Mouse (Mus musculus) WW6 (cell line): ENCODE data around the gene Rsg1.

Source experiments
- DNase-seq: peaks from one replicate; pipeline ENCODE4 v3.0.0-alpha.2; 2013; ENCODE audit warnings: low read depth, low spot score

The Rsg1 gene

DNA sequence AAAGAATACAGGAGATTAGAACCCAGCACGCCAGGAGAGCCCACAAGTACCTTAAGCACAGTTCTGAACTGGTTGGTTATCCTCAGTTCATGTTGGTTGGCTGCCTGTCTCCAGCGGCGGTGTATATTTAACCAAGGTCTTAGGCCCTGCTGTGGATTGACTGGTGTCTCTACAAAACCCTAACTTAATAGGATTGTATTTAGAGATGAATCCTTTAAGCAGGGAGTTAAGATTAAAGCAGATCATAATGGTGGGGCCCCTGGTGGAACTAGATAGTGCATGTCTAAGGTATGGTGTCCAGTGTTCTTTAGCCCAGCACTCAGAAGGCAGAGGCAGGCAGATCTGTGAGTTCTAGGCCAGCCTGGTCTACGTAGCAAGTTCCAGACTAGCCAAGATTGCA is 2.1 kb upstream of the Rsg1 start:
- no peak for DNase-seq

DNA sequence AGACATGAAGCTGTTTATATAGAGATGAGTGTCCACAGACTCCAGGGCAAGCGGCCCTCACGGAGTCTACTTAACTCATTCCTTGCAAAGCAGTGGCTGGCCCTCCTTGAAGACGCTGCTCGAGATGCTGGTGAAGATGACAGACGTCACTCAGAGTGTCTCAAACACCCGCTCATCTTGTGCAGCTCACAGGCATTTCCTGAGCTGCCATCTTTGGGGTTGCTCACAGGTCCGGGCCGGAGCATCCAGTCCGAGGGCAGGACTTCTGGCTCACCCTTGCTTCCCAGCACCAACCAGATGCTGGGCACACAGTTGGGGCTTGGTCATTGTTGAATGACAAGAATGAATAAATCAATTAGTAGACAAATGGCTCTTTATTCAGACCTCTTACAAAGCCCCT is 864 bp upstream of the Rsg1 start:
- no peak for DNase-seq

- DNase-seq: no peak
These were observed 414 bp upstream of the Rsg1 start for GRCm38 (mm10) chr4:141213342-141213741.

DNA sequence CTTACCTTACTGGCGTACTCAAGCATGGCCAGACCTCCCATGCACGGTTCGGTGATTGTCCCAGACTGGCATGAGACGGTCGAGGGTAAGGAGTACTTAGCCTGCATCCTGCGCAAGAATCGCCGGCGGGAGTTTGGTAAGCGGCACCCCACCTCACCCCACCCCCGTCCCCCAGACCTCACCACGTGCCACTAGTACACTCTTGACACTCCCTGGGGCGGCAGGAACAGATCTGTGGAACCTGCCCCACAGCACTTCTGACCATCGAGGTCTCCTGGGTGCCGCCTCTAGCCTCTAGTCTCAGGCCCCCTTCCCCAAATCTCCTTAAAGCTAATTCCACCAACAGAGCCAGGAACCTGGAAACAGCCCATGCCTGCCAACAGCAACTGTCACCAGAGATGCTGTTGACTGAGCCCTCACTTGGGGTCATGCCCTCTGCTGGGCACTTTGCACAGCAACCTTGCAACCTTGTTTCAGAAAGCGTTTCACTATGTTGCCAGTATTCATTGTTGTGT is 638 bp downstream of the Rsg1 start:
- DNase-seq: no peak

- no peak for DNase-seq
These were observed 5.9 kb downstream of the Rsg1 start for GRCm38 (mm10) chr4:141219583-141220213.

DNA sequence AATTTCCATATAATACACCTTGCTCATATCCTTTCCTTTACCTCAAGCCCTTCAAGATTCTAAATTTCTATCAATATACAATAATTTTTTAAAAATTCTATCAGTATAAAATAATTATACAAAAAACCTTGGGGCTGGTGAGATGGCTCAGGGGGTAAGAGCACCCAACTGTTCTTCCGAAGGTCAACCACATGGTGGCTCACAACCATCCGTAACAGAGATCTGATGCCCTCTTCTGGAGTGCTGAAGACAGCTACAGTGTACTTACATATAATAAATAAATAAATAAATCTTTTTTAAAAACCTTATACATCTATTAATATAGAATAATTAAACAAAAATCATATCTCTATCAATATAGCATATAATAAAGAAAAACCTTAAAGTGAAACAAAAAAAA is 8.1 kb downstream of the Rsg1 start:
- no peak for DNase-seq

DNA sequence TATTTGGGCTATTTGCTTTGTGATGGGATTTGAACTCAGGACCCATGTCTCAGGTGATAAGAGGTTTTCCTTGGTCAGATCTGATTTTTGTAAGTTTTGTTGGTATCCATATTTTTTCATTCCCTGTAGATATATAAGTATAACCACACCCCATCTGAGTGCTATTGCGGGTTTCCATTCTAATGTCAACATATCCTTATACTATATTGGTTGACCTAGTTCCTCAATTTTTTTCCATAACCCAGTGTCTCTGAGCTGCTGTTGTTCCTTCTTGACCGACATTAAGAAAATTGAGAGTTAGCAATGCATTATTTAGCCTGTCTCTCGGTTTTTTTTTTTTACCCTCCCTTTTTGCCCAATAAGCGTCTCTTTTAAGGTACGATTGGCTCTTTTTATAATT is 9.0 kb downstream of the Rsg1 start:
- no peak for DNase-seq

- DNase-seq: no peak
These were observed 14.9 kb downstream of the Rsg1 start for GRCm38 (mm10) chr4:141228687-141229086.

GRCm38 (mm10) chr4:141233196-141233595 is 19.4 kb downstream of the Rsg1 start:
- DNase-seq: no peak

DNA sequence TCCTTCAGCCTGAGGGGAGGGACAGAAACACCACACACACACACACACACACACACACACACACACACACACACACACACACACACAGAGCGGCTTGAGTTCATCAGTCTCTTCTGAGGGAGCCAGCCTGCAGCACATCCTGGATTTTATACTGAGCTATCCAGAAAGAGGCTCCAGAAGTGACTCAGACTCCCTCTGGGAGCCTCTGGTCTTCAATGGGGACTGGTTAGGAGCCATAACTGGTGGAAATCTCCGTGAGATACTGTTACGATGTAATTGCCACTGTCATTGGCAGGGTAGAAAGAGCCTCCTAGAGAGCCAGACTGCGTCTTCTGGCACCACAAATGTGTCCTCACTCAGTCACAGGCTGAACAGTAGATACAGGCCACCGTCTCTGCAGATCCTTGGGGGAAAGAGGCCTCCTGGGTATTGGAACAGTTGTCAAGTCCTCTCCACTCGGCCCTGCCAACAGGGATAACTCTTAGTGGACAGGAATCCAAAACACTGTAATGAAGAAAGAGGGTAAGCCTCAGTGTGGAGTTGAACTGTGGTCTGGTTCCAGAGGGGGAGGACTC is 21.9 kb downstream of the Rsg1 start:
- DNase-seq: no peak

- no peak for DNase-seq
These were observed 23.1 kb downstream of the Rsg1 start for GRCm38 (mm10) chr4:141236856-141237255.

GRCm38 (mm10) chr4:141238492-141239387 is 25.0 kb downstream of the Rsg1 start:
- no peak for DNase-seq

DNA sequence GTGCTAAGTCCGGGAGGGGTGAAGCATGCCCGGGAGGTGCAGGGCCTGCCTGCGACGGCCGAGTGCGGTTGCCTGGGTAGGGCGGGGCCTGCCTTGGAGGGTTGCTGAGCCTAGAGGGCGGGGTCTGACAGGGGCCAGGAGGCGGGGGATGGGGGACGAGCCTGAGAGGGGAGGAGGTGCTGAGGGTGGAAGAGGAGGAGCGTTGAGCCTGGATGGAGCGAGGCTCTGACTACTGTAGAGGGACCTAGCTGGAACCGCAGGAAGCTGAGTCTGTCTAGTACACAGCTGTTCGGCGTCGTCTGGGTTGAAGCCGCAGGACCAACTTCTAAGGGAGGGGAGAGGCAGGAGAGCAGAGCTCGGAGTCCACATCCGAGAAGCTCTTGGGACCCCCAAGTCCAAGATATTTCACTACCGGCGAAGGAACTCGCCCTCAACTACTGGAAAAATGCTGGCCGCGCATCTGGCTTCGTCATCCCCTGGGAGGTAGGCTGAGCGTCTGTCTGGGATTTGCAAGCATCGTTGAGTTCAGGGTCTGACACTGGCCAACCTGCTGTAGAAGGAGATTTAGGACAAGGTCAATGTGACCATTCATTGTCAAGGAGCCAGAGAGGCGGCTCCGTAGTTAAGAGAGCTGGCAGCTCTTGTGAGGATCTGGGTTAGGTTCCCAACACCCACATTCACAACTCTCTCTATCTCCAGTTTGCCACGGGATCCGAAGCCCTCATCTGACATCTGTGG is 25.8 kb downstream of the Rsg1 start, which contains the start of gene Arhgef19:
Gene Arhgef19, plus strand, starts transcription at position 112 of the 738 bp plus-strand sequence.
- DNase-seq: peak; percentile 90

DNA sequence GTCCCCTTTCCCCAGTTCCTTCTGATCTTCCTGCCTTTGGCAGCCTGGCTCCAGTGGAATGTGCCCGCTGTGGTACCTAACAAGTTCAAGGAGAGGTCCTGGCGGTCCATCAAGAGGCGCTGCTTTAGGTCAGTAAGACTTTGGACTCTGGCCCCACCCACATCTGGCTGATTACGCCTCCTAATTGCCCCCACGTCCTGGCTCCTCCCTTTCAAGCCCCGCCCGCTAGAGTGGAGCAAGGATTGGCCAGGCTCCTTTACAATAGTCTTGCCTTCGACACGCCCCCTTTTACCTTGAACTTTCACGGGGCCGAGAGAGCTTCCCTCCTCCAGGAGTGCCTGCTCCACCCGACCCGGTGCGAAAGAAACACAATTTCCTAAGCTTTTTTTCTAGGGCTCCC is 26.9 kb downstream of the Rsg1 start:
- DNase-seq: peak; percentile 71

- no peak for DNase-seq
These were observed 28.1 kb downstream of the Rsg1 start for GRCm38 (mm10) chr4:141241861-141242260.

GRCm38 (mm10) chr4:141242651-141243241 is 29.0 kb downstream of the Rsg1 start:
- no peak for DNase-seq

DNA sequence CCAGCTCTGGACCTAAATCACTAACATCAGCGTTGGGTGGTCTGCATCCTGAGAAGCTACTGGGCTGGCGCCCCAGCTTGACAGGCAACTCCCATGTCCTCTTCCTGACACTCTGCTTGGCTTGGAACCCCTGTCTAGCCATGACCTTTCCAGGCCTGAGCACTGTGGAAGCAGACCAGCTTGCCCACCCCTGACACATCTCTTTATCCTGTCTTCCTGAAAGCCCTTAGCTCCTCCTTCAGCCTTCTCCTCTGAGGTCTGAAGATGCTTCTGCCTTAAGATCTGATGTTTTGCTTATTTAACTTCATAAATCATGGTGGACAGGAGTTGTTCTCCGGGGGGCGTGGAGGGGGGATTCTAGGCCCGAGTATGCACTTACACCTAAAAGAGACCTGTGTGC is 29.9 kb downstream of the Rsg1 start:
- DNase-seq: no peak

DNA sequence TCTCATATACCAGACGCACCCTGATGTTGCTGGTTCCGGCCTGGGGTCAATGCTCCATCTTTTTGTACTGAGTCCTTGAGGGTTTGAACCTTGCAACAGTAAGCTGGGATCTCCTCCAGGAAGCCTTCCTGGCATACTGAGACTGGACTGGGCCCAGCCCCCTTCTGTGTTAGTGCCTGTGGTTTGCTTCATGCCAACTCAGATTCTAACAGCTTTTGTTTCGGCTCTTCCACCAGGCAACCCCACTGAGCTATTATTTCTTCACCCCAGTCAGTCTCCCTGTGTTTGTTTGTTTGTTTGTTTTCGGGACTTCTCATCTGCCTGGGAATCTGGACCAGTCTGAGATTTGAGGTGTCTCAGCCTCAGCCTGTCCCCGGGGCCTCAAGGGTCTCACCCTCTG is 30.6 kb downstream of the Rsg1 start:
- no peak for DNase-seq

- DNase-seq: no peak
These were observed 31.2 kb downstream of the Rsg1 start for GRCm38 (mm10) chr4:141244931-141245425.

DNA sequence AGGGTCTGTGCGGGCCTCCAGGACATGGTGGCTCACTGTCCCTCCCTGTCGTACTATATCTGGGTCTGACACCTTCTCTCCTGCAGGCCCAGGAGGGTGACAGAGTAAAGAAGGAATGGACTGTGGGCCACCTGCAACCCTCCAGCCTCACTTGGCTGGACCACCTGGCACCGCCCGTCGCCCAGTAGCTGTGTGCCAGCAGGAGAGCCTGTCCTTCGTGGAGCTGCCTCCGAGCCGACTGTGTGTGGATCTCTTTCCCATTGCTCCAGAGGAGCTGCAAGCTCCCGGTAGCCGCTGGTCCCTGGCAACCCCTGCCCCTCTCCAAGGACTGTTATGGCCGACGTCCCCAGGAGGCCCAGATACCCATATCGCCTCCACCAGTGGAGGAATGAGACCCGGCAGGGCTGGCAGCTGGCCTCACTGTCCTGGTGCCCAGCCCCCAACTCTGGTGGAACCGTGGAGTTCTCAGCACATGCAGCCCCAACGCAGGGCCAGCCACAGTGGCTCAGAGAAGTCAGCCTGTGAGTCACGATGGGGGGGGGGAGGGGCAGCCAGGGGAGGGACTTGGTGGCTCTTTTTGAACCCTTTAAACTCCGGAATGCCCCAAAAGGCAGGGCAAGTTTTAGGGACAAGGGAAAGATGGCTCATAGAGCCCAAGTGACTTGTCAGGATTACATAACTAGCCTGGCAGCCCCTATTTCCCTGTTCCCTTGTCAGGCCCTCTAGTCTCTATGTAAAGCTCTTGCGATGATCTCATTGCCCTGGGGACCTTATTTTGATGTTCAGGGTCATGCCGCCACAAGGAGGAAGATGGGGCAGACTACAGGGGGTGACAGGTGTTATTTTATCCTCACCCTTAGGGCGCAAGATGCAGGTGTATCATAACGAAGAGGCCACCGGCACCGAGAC is 32.6 kb downstream of the Rsg1 start:
- no peak for DNase-seq
